Mouse (Mus musculus): ENCODE results near the gene Akap13. TPM values are rescaled to one million over a fixed set of nuclear protein-coding genes. Genes with fewer than 3 reads are reported as not detected.
"Not testable (repeated sequence)": the region's sequence is repeated elsewhere in the genome, so short reads cannot be mapped to it uniquely, and the experiment has no call there.

The Akap13 gene
- total RNA-seq, 2 experiments from 2014 or later = 53.2 to 75.9 TPM

- Histone ChIP-seq H3K27ac (no peak overlapping the region), H3K4me3 (no peak overlapping the region)
- no peak for TF ChIP-seq CTCF (IDR thresholded peaks at IDR 0.05)
- DNase-seq = no peak
- intact Hi-C loops (cut with DNase I) = no loop called here
These were observed 295.2 kb downstream of the Akap13 start for GRCm38 (mm10) chr7:75750581-75750980.

- no peak for DNase-seq
- TF ChIP-seq CTCF (IDR thresholded peaks at IDR 0.05) = no peak
- no peak overlapping the region for H3K4me3 ChIP-seq
- intact Hi-C loops (cut with DNase I) = no loop called here
- H3K27ac ChIP-seq = no peak overlapping the region
These were observed 295.9 kb downstream of the Akap13 start for GRCm38 (mm10) chr7:75751161-75751803.

- no peak for DNase-seq
- no peak overlapping the region for H3K4me3 ChIP-seq
- 0 out of 2 replicates have a peak overlapping the region, but pooled peaks have one; percentile 20 for H3K27ac ChIP-seq
- TF ChIP-seq CTCF (IDR thresholded peaks at IDR 0.05) = no peak
- intact Hi-C loops (cut with DNase I) = no loop called here
These were observed 297.3 kb downstream of the Akap13 start for GRCm38 (mm10) chr7:75752442-75753191.

- Histone ChIP-seq H3K27ac (no peak overlapping the region), H3K4me3 (no peak overlapping the region)
- DNase-seq = no peak
- intact Hi-C loops (cut with DNase I) = no loop called here
- no peak for TF ChIP-seq CTCF (IDR thresholded peaks at IDR 0.05)
These were observed 298.0 kb downstream of the Akap13 start for GRCm38 (mm10) chr7:75753192-75753783.

GRCm38 (mm10) chr7:75754587-75755499 lies 299.5 kb downstream of the Akap13 start:
- intact Hi-C loops (cut with DNase I) = no loop called here
- Histone ChIP-seq H3K4me3 (no peak overlapping the region), H3K27ac (no peak overlapping the region)
- no peak for TF ChIP-seq CTCF (IDR thresholded peaks at IDR 0.05)
- no peak for DNase-seq

GRCm38 (mm10) chr7:75755861-75756449 lies 300.6 kb downstream of the Akap13 start:
- no peak for DNase-seq
- intact Hi-C loops (cut with DNase I) = no loop called here
- H3K27ac ChIP-seq = no peak overlapping the region
- no peak overlapping the region for H3K4me3 ChIP-seq
- TF ChIP-seq CTCF (IDR thresholded peaks at IDR 0.05) = no peak

GRCm38 (mm10) chr7:75759992-75760514 lies 304.7 kb downstream of the Akap13 start:
- TF ChIP-seq CTCF (IDR thresholded peaks at IDR 0.05) = no peak
- intact Hi-C loops (cut with DNase I) = no loop called here
- no peak overlapping the region for H3K4me3 ChIP-seq
- H3K27ac ChIP-seq = no peak overlapping the region
- DNase-seq = no peak

- H3K27ac ChIP-seq; DNase-seq; intact Hi-C loops (cut with DNase I); H3K4me3 ChIP-seq: not testable (repeated sequence)
These were observed 305.5 kb downstream of the Akap13 start for GRCm38 (mm10) chr7:75760661-75761319.

GRCm38 (mm10) chr7:75762225-75762624 lies 306.9 kb downstream of the Akap13 start:
- H3K27ac ChIP-seq; H3K4me3 ChIP-seq; DNase-seq; intact Hi-C loops (cut with DNase I): not testable (repeated sequence)

GRCm38 (mm10) chr7:75767080-75767769 lies 311.9 kb downstream of the Akap13 start:
- DNase-seq; H3K27ac ChIP-seq; intact Hi-C loops (cut with DNase I); H3K4me3 ChIP-seq: not testable (repeated sequence)

GRCm38 (mm10) chr7:75768169-75768568 lies 312.8 kb downstream of the Akap13 start:
- intact Hi-C loops (cut with DNase I) = no loop called here
- Histone ChIP-seq H3K27ac (no peak overlapping the region), H3K4me3 (no peak overlapping the region)
- no peak for TF ChIP-seq CTCF (IDR thresholded peaks at IDR 0.05)
- DNase-seq = no peak

All from gastrocnemius, adult 2 months (tissue).